In genomic region chr12:108227527-108227926, GRCm38 (mm10) we compare ENCODE assay signal across 15 mouse cellular contexts.
"Had no signal": no experiment of that assay in that cellular context is flagged by ENCODE, and none has a peak within 500 bp of the region (broad histone marks: within the 10 kb centered on the region; RNA-seq: fewer than 3 reads in every experiment).

No protein-coding gene starts in this region.

- H3K9me3 ChIP-seq: limb, embryonic 15.5 days; liver, embryonic 12.5 days; midbrain, embryonic 15.5 days; neural tube, embryonic 15.5 days had no signal

- H3K36me3 ChIP-seq: limb, embryonic 15.5 days; liver, embryonic 12.5 days; midbrain, embryonic 15.5 days; neural tube, embryonic 15.5 days had no signal

- H3K4me2 ChIP-seq: limb, embryonic 15.5 days; liver, embryonic 12.5 days; lung, embryonic 14.5 days; midbrain, embryonic 11.5 days; midbrain, embryonic 15.5 days; neural tube, embryonic 15.5 days had no signal

- H3K27ac ChIP-seq: kidney, postnatal 0 days; limb, embryonic 15.5 days; liver, embryonic 12.5 days; midbrain, embryonic 15.5 days; neural tube, embryonic 15.5 days; stomach, postnatal 0 days had no signal

- H3K9ac ChIP-seq: limb, embryonic 15.5 days; liver, embryonic 12.5 days; lung, embryonic 14.5 days; midbrain, embryonic 15.5 days; neural tube, embryonic 15.5 days had no signal

- H3K27me3 ChIP-seq: limb, embryonic 15.5 days; liver, embryonic 12.5 days; midbrain, embryonic 15.5 days; neural tube, embryonic 15.5 days had no signal

- H3K4me3 ChIP-seq: limb, embryonic 15.5 days; liver, embryonic 12.5 days; midbrain, embryonic 15.5 days; neural tube, embryonic 15.5 days had no signal

- ATAC-seq: liver, embryonic 12.5 days; midbrain, embryonic 15.5 days had no signal

- DNase-seq: kidney, postnatal 36 days; layer of hippocampus, adult 9-11 months; layer of hippocampus, postnatal 36 days; lung, embryonic 14.5 days; lung, postnatal 10 days; lung, postnatal 4 days; right cerebral cortex, adult 18-20 months; thymus, postnatal 14 days had no signal
